ENCODE assay signal across 10 mouse cellular contexts in genomic region chr1:168246968-168247724, GRCm38 (mm10).
DNase-seq lines count a peak whose midpoint lies in the region; ATAC-seq and TF ChIP-seq lines count a peak whose summit lies in the region.
"Had no signal": no experiment of that assay in that cellular context is flagged by ENCODE, and none has a peak within 500 bp of the region (broad histone marks: within the 10 kb centered on the region; RNA-seq: fewer than 3 reads in every experiment).

No protein-coding gene starts in this region.

- peak overlapping the region; percentile 62 for H3K9ac ChIP-seq in heart, embryonic 16.5 days (ENCODE audit: low read length)
- no peak overlapping the region for H3K9ac ChIP-seq in limb, embryonic 15.5 days

- peak; percentile 68 for DNase-seq in gastrocnemius, adult 2 months
- DNase-seq in gastrocnemius, postnatal 4 days (ENCODE audit: low spot score in 2 of 2): no peak
- peak; percentile 23 for DNase-seq in embryonic facial prominence, embryonic 10.5 days (ENCODE audit: low spot score)
- no peak for DNase-seq in spleen, adult 18-20 months
- no peak for DNase-seq in layer of hippocampus, adult 9-10 months (ENCODE audit: low spot score)
- DNase-seq in embryo, embryonic 10.5 days (ENCODE audit: low spot score): no peak

- intact Hi-C loops in gastrocnemius, adult 2 months (cut with DNase I): no loop called here

- TF ChIP-seq CTCF in gastrocnemius, adult 2 months (IDR thresholded peaks at IDR 0.05): no peak

- peaks cover 66% of the 10 kb centered on the region for H3K4me1 ChIP-seq in embryonic facial prominence, embryonic 10.5 days
- H3K4me1 ChIP-seq in heart, embryonic 16.5 days (ENCODE audit: control insufficient read depth, insufficient read depth, low read length): peaks cover 40% of the 10 kb centered on the region
- peaks cover 36% of the 10 kb centered on the region for H3K4me1 ChIP-seq in limb, embryonic 15.5 days

- peak; percentile 67; the same call in 1 of the 2 replicates for ATAC-seq in heart, embryonic 16.5 days (replicated peaks; ENCODE audit: extremely low read depth, insufficient read depth, low FRiP score)
- ATAC-seq in limb, embryonic 15.5 days (ENCODE audit: insufficient number of reproducible peaks, low FRiP score, low TSS enrichment, low read depth): 0 out of 2 replicates have a peak, but pooled peaks have one; percentile 65

- no peaks in the 10 kb centered on the region for H3K9me3 ChIP-seq in embryonic facial prominence, embryonic 10.5 days
- no peaks in the 10 kb centered on the region for H3K9me3 ChIP-seq in heart, embryonic 16.5 days (replicated peaks; ENCODE audit: control insufficient read depth, low read length)
- no peaks in the 10 kb centered on the region for H3K9me3 ChIP-seq in limb, embryonic 15.5 days

- WGBS in embryonic facial prominence, embryonic 10.5 days: 50% methylated on average over 10 of the region's 10 CpGs
- 22% methylated on average over 10 of the region's 10 CpGs for WGBS in heart, embryonic 16.5 days
- WGBS in limb, embryonic 15.5 days: 22% methylated on average over 10 of the region's 10 CpGs

- H3K27ac ChIP-seq in gastrocnemius, adult 2 months: peak overlapping the region; percentile 70
- peak overlapping the region; percentile 69 for H3K27ac ChIP-seq in embryonic facial prominence, embryonic 10.5 days (replicated peaks)
- peak overlapping the region; percentile 78 for H3K27ac ChIP-seq in heart, embryonic 16.5 days (ENCODE audit: low read length)
- peak overlapping the region; percentile 66 for H3K27ac ChIP-seq in limb, embryonic 15.5 days
- H3K27ac ChIP-seq: macrophage had no signal

- peak overlapping the region; percentile 46 for H3K4me3 ChIP-seq in gastrocnemius, adult 2 months
- H3K4me3 ChIP-seq in embryonic facial prominence, embryonic 10.5 days: no peak overlapping the region
- H3K4me3 ChIP-seq in heart, embryonic 16.5 days (ENCODE audit: low read length): no peak overlapping the region
- no peak overlapping the region for H3K4me3 ChIP-seq in limb, embryonic 15.5 days
- H3K4me3 ChIP-seq: erythroblast, embryonic 14.5 days had no signal

- H3K36me3 ChIP-seq in embryonic facial prominence, embryonic 10.5 days (replicated peaks): no peaks in the 10 kb centered on the region
- no peaks in the 10 kb centered on the region for H3K36me3 ChIP-seq in heart, embryonic 16.5 days (ENCODE audit: control insufficient read depth, insufficient read depth)
- H3K36me3 ChIP-seq in limb, embryonic 15.5 days: no peaks in the 10 kb centered on the region

- no peaks in the 10 kb centered on the region for H3K27me3 ChIP-seq in embryonic facial prominence, embryonic 10.5 days (replicated peaks; ENCODE audit: low read depth, poor library complexity, severe bottlenecking)
- H3K27me3 ChIP-seq in heart, embryonic 16.5 days (ENCODE audit: control insufficient read depth, insufficient read depth, low read length): no peaks in the 10 kb centered on the region
- no peaks in the 10 kb centered on the region for H3K27me3 ChIP-seq in limb, embryonic 15.5 days

- peak overlapping the region; percentile 35 for H3K4me2 ChIP-seq in heart, embryonic 16.5 days (ENCODE audit: low read depth, low read length)
- H3K4me2 ChIP-seq in limb, embryonic 15.5 days: no peak overlapping the region; the same call in 1 of the 2 replicates

Comparison
In these comparisons a context has a peak if more than half of its experiments do, and no peak if none do; other contexts are left out.
1. DNase-seq: peak in gastrocnemius, adult 2 months (single experiment) and embryonic facial prominence, embryonic 10.5 days (single experiment); none in gastrocnemius, postnatal 4 days (0 of 2), spleen, adult 18-20 months (0 of 2), layer of hippocampus, adult 9-10 months (single experiment) and embryo, embryonic 10.5 days (single experiment).
2. Peak in every context shown above with its lines, with median percentiles within 50 percentile points of each other: H3K27ac ChIP-seq.